Mouse (Mus musculus) C2C12 (cell line): Measurements from ENCODE around the gene Cldn24.

Experiments used
- CEBPB ChIP-seq: IDR thresholded peaks from one replicate; pipeline ENCODE4 v1.6.1; 2011; ENCODE audit warnings: low read depth, mild to moderate bottlenecking, control low read depth, moderate library complexity
- CTCF ChIP-seq: IDR thresholded peaks from one replicate; pipeline ENCODE4 v1.5.1; 2011; ENCODE audit not compliant: control insufficient read depth, insufficient read depth, insufficient read length
- MYOD1 ChIP-seq: IDR thresholded peaks from one replicate; pipeline ENCODE4 v1.6.1; 2011; ENCODE audit warnings: low read depth; ENCODE audit not compliant: control insufficient read depth, insufficient read length
- MYOG ChIP-seq: IDR thresholded peaks from one replicate; pipeline ENCODE4 v1.6.1; 2011; ENCODE audit not compliant: control insufficient read depth, insufficient read length; ENCODE audit errors: extremely low read depth
- USF1 ChIP-seq: IDR thresholded peaks from one replicate; pipeline ENCODE4 v1.6.1; 2011; ENCODE audit warnings: low read depth, mild to moderate bottlenecking, control low read depth, moderate library complexity

DNA sequence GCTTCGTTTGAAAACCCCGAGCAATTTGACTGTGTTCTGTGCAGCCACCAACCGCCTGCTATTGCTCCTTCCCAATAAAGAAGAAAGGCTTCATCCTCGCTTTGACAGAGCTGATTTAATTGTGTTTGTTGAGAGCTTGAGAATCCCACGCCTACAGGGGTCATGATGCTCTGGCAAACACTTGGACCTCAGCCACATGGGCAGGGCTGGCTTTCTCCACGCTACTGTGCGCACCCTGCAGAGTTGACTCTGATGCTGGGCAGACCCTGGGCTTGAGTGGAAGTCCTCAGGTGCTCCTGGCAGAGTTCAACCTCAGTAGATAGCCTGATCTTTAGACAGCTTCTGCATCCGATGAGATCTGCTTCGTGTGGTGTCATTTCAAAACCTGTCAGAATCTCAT is 30.0 kb upstream of the Cldn24 start:
- no peak for TF ChIP-seq MYOD1
- no peak for TF ChIP-seq CTCF
- TF ChIP-seq CEBPB, result no peak
- no peak for TF ChIP-seq USF1
- no peak for TF ChIP-seq MYOG
